Comparison of ENCODE assay signal across 20 mouse cellular contexts in the genomic region with DNA sequence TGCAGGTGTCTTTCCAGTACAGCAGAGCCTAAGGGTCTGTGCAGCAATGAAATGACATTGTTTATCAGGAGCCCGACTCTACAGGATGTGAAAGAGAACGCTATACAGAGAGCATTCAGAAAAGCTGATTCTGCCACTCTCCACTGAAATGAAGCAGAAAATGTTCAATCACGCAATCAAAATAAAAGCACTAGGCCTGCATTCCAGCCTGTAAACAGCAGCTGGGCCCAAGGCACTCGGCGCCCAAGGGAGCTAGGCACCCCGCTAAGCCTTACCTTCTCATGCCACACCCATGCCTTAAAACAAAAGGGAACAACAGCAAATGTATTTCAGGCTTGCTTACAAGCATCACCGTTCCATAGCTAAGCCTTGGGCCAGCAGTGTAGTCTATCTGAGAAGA. TPM values are rescaled to one million over a fixed set of nuclear protein-coding genes. Genes with fewer than 3 reads are reported as not detected.
DNase-seq lines count a peak whose midpoint lies in the region; ATAC-seq lines count a peak whose summit lies in the region.
"Had no signal": no experiment of that assay in that cellular context is flagged by ENCODE, and none has a peak within 500 bp of the region (broad histone marks: within the 10 kb centered on the region; RNA-seq: fewer than 3 reads in every experiment).

No protein-coding gene starts in this region.

- WGBS in midbrain, embryonic 12.5 days = 56% methylated on average over 7 of the region's 7 CpGs
- 57% methylated on average over 7 of the region's 7 CpGs for WGBS in midbrain, embryonic 10.5 days
- 24% methylated on average over 7 of the region's 7 CpGs for WGBS in forebrain, embryonic 15.5 days
- WGBS in hindbrain, embryonic 16.5 days = 40% methylated on average over 7 of the region's 7 CpGs
- WGBS in neural tube, embryonic 15.5 days = 34% methylated on average over 7 of the region's 7 CpGs

- no peak overlapping the region for H3K4me2 ChIP-seq in midbrain, embryonic 12.5 days (replicated peaks)
- H3K4me2 ChIP-seq in forebrain, embryonic 15.5 days (replicated peaks) = peak overlapping the region; percentile 13; the same call in 1 of the 2 replicates
- no peak overlapping the region for H3K4me2 ChIP-seq in hindbrain, embryonic 16.5 days (ENCODE audit: low read length)
- no peak overlapping the region for H3K4me2 ChIP-seq in neural tube, embryonic 15.5 days
- H3K4me2 ChIP-seq: embryonic facial prominence, embryonic 13.5 days; heart, embryonic 15.5 days; liver, embryonic 15.5 days had no signal

- ATAC-seq in midbrain, embryonic 12.5 days (ENCODE audit: low FRiP score, low read depth) = no peak
- ATAC-seq in forebrain, embryonic 15.5 days (replicated peaks) = no peak
- ATAC-seq in hindbrain, embryonic 16.5 days = no peak
- no peak for ATAC-seq in neural tube, embryonic 15.5 days (ENCODE audit: low FRiP score)

- no peaks in the 10 kb centered on the region for H3K36me3 ChIP-seq in midbrain, embryonic 12.5 days
- no peaks in the 10 kb centered on the region for H3K36me3 ChIP-seq in midbrain, embryonic 10.5 days
- H3K36me3 ChIP-seq in forebrain, embryonic 15.5 days = no peaks in the 10 kb centered on the region
- no peaks in the 10 kb centered on the region for H3K36me3 ChIP-seq in hindbrain, embryonic 16.5 days (ENCODE audit: control insufficient read depth, insufficient read depth, low read length)
- H3K36me3 ChIP-seq in neural tube, embryonic 15.5 days = no peaks in the 10 kb centered on the region
- H3K36me3 ChIP-seq: embryonic facial prominence, embryonic 13.5 days; heart, embryonic 15.5 days; liver, embryonic 15.5 days had no signal

- peaks cover 31% of the 10 kb centered on the region for H3K4me1 ChIP-seq in midbrain, embryonic 12.5 days
- peaks cover 25% of the 10 kb centered on the region for H3K4me1 ChIP-seq in midbrain, embryonic 10.5 days
- H3K4me1 ChIP-seq in forebrain, embryonic 15.5 days = peaks cover 51% of the 10 kb centered on the region
- peaks cover 30% of the 10 kb centered on the region for H3K4me1 ChIP-seq in hindbrain, embryonic 16.5 days (ENCODE audit: control insufficient read depth, insufficient read depth, low read depth, low read length)
- H3K4me1 ChIP-seq in neural tube, embryonic 15.5 days = peaks cover 43% of the 10 kb centered on the region

- H3K9ac ChIP-seq in midbrain, embryonic 12.5 days (replicated peaks) = no peak overlapping the region
- H3K9ac ChIP-seq in forebrain, embryonic 15.5 days (replicated peaks) = 0 out of 2 replicates have a peak overlapping the region, but pooled peaks have one; percentile 19
- no peak overlapping the region; the same call in 1 of the 2 replicates for H3K9ac ChIP-seq in hindbrain, embryonic 16.5 days (ENCODE audit: low read depth, low read length)
- H3K9ac ChIP-seq in neural tube, embryonic 15.5 days (replicated peaks) = no peak overlapping the region
- H3K9ac ChIP-seq: embryonic facial prominence, embryonic 13.5 days; heart, embryonic 15.5 days; liver, embryonic 15.5 days had no signal

- H3K27me3 ChIP-seq in midbrain, embryonic 12.5 days = peaks cover 55% of the 10 kb centered on the region
- H3K27me3 ChIP-seq in midbrain, embryonic 10.5 days (ENCODE audit: low read depth, poor library complexity, severe bottlenecking) = peaks cover 65% of the 10 kb centered on the region
- peaks cover 5% of the 10 kb centered on the region for H3K27me3 ChIP-seq in forebrain, embryonic 15.5 days
- peaks cover 11% of the 10 kb centered on the region for H3K27me3 ChIP-seq in hindbrain, embryonic 16.5 days (replicated peaks; ENCODE audit: control insufficient read depth, insufficient read depth, low read length)
- peaks cover 13% of the 10 kb centered on the region for H3K27me3 ChIP-seq in neural tube, embryonic 15.5 days (replicated peaks)

- H3K4me3 ChIP-seq in midbrain, embryonic 12.5 days = no peak overlapping the region
- H3K4me3 ChIP-seq in midbrain, embryonic 10.5 days = no peak overlapping the region
- no peak overlapping the region for H3K4me3 ChIP-seq in forebrain, embryonic 15.5 days
- no peak overlapping the region for H3K4me3 ChIP-seq in hindbrain, embryonic 16.5 days (ENCODE audit: low read length)
- H3K4me3 ChIP-seq in neural tube, embryonic 15.5 days (replicated peaks) = no peak overlapping the region
- H3K4me3 ChIP-seq: embryonic facial prominence, embryonic 13.5 days; heart, adult 2 months; heart, embryonic 15.5 days; liver, embryonic 15.5 days; myocyte had no signal

- H3K9me3 ChIP-seq in midbrain, embryonic 12.5 days = no peaks in the 10 kb centered on the region
- H3K9me3 ChIP-seq in midbrain, embryonic 10.5 days (replicated peaks) = no peaks in the 10 kb centered on the region
- H3K9me3 ChIP-seq in forebrain, embryonic 15.5 days = no peaks in the 10 kb centered on the region
- no peaks in the 10 kb centered on the region for H3K9me3 ChIP-seq in hindbrain, embryonic 16.5 days (ENCODE audit: control insufficient read depth, low read length)
- H3K9me3 ChIP-seq in neural tube, embryonic 15.5 days (replicated peaks) = no peaks in the 10 kb centered on the region
- H3K9me3 ChIP-seq: embryonic facial prominence, embryonic 13.5 days; heart, embryonic 15.5 days; liver, embryonic 15.5 days had no signal

- no peak for DNase-seq in midbrain, embryonic 10.5 days (ENCODE audit: low spot score)
- DNase-seq in layer of hippocampus, adult 8-10 months (ENCODE audit: low spot score in 2 of 2) = no peak
- no peak for DNase-seq in embryo, embryonic 11 days
- DNase-seq in heart, postnatal 4 days = no peak
- DNase-seq: cerebellum, postnatal 10 days; gastrocnemius, postnatal 25 days; heart, adult 2 months; kidney, adult 11 months; layer of hippocampus, postnatal 36 days; right cerebral cortex, adult 18-20 months; thymus, postnatal 14 days had no signal

- peak overlapping the region; percentile 56 for H3K27ac ChIP-seq in midbrain, embryonic 12.5 days (replicated peaks)
- no peak overlapping the region for H3K27ac ChIP-seq in midbrain, embryonic 10.5 days (replicated peaks)
- H3K27ac ChIP-seq in forebrain, embryonic 15.5 days (replicated peaks) = peak overlapping the region; percentile 77
- H3K27ac ChIP-seq in hindbrain, embryonic 16.5 days (ENCODE audit: low read depth, low read length) = peak overlapping the region; percentile 31; the same call in 1 of the 2 replicates
- peak overlapping the region; percentile 30; the same call in 1 of the 2 replicates for H3K27ac ChIP-seq in neural tube, embryonic 15.5 days (replicated peaks)
- H3K27ac ChIP-seq: embryonic facial prominence, embryonic 13.5 days; heart, adult 2 months; heart, embryonic 15.5 days; kidney, postnatal 0 days; liver, embryonic 15.5 days had no signal

RNA-seq across cellular contexts. Expression of a gene that starts 5.3 kb away (rescaled TPM):
- polyA plus RNA-seq in midbrain, embryonic 12.5 days (2016; fragmentation: Nextera tagmentation; extraction: Ambion mirVana) = 13.8 and 17.0 TPM in 2 replicates
- polyA plus RNA-seq in midbrain, embryonic 10.5 days (2016; fragmentation: Nextera tagmentation; extraction: Ambion mirVana) = 2.5 and 9.3 TPM in 2 replicates
- 18.8 and 19.6 TPM in 2 replicates for polyA plus RNA-seq in forebrain, embryonic 15.5 days (2015; fragmentation: Nextera tagmentation; extraction: Ambion mirVana)
- 21.0 and 21.4 TPM in 2 replicates for polyA plus RNA-seq in hindbrain, embryonic 16.5 days (2015; fragmentation: Nextera tagmentation; extraction: Ambion mirVana)
- polyA plus RNA-seq in neural tube, embryonic 15.5 days (2015; fragmentation: Nextera tagmentation; extraction: Ambion mirVana) = 17.4 and 23.5 TPM in 2 replicates
- 10 to 100 TPM in 3 of 4 experiments, 1 to 10 TPM in 1; 9.1 to 11.8 (median 10.3) TPM for total RNA-seq in layer of hippocampus, adult 8-10 months (2022)
- total RNA-seq in heart, postnatal 4 days (2021) = 1 to 10 TPM; 7.8 to 9.4 TPM
- total RNA-seq: gastrocnemius, postnatal 25 days had no signal

RNA-seq across cellular contexts. Expression of a gene that starts 22.5 kb away (rescaled TPM):
- polyA plus RNA-seq in midbrain, embryonic 12.5 days (2016; fragmentation: Nextera tagmentation; extraction: Ambion mirVana) = 705 and 706 TPM in 2 replicates
- 705 and 737 TPM in 2 replicates for polyA plus RNA-seq in midbrain, embryonic 10.5 days (2016; fragmentation: Nextera tagmentation; extraction: Ambion mirVana)
- polyA plus RNA-seq in forebrain, embryonic 15.5 days (2015; fragmentation: Nextera tagmentation; extraction: Ambion mirVana) = 751 and 752 TPM in 2 replicates
- 890 and 1,047 TPM in 2 replicates for polyA plus RNA-seq in hindbrain, embryonic 16.5 days (2015; fragmentation: Nextera tagmentation; extraction: Ambion mirVana)
- 949 and 1,085 TPM in 2 replicates for polyA plus RNA-seq in neural tube, embryonic 15.5 days (2015; fragmentation: Nextera tagmentation; extraction: Ambion mirVana)
- 100 to 1,000 TPM; 345 to 380 (median 364) TPM for total RNA-seq in layer of hippocampus, adult 8-10 months (2022)
- total RNA-seq in heart, postnatal 4 days (2021) = 1,000 to 10,000 TPM; 1,831 to 1,865 TPM

RNA-seq across cellular contexts. Expression of a gene that starts 30.7 kb away (rescaled TPM):
- 48.6 and 49.8 TPM in 2 replicates for polyA plus RNA-seq in midbrain, embryonic 12.5 days (2016; fragmentation: Nextera tagmentation; extraction: Ambion mirVana)
- 17.3 and 26.3 TPM in 2 replicates for polyA plus RNA-seq in midbrain, embryonic 10.5 days (2016; fragmentation: Nextera tagmentation; extraction: Ambion mirVana)
- polyA plus RNA-seq in forebrain, embryonic 15.5 days (2015; fragmentation: Nextera tagmentation; extraction: Ambion mirVana) = 102 and 106 TPM in 2 replicates
- polyA plus RNA-seq in hindbrain, embryonic 16.5 days (2015; fragmentation: Nextera tagmentation; extraction: Ambion mirVana) = 165 and 168 TPM in 2 replicates
- 91.1 and 112 TPM in 2 replicates for polyA plus RNA-seq in neural tube, embryonic 15.5 days (2015; fragmentation: Nextera tagmentation; extraction: Ambion mirVana)
- 100 to 1,000 TPM; 361 to 395 (median 373) TPM for total RNA-seq in layer of hippocampus, adult 8-10 months (2022)
- total RNA-seq in heart, postnatal 4 days (2021) = 10 to 100 TPM; 11.6 to 11.7 TPM

RNA-seq across cellular contexts. Expression of a gene that starts 38.8 kb away (rescaled TPM):
- polyA plus RNA-seq in midbrain, embryonic 12.5 days (2016; fragmentation: Nextera tagmentation; extraction: Ambion mirVana) = 21.0 TPM in 2 replicates
- polyA plus RNA-seq in midbrain, embryonic 10.5 days (2016; fragmentation: Nextera tagmentation; extraction: Ambion mirVana) = 16.8 and 19.4 TPM in 2 replicates
- polyA plus RNA-seq in forebrain, embryonic 15.5 days (2015; fragmentation: Nextera tagmentation; extraction: Ambion mirVana) = 24.1 and 26.2 TPM in 2 replicates
- 23.6 and 24.4 TPM in 2 replicates for polyA plus RNA-seq in hindbrain, embryonic 16.5 days (2015; fragmentation: Nextera tagmentation; extraction: Ambion mirVana)
- 22.3 and 23.8 TPM in 2 replicates for polyA plus RNA-seq in neural tube, embryonic 15.5 days (2015; fragmentation: Nextera tagmentation; extraction: Ambion mirVana)
- 10 to 100 TPM; 16.0 to 23.5 (median 20.0) TPM for total RNA-seq in layer of hippocampus, adult 8-10 months (2022)
- 1 to 10 TPM; 7.9 to 8.8 TPM for total RNA-seq in heart, postnatal 4 days (2021)

RNA-seq across cellular contexts. Expression of a gene that starts 54.0 kb away (rescaled TPM):
- polyA plus RNA-seq in midbrain, embryonic 12.5 days (2016; fragmentation: Nextera tagmentation; extraction: Ambion mirVana) = 65.7 and 67.3 TPM in 2 replicates
- 64.7 and 74.4 TPM in 2 replicates for polyA plus RNA-seq in midbrain, embryonic 10.5 days (2016; fragmentation: Nextera tagmentation; extraction: Ambion mirVana)
- 62.9 and 69.3 TPM in 2 replicates for polyA plus RNA-seq in forebrain, embryonic 15.5 days (2015; fragmentation: Nextera tagmentation; extraction: Ambion mirVana)
- 75.3 and 80.5 TPM in 2 replicates for polyA plus RNA-seq in hindbrain, embryonic 16.5 days (2015; fragmentation: Nextera tagmentation; extraction: Ambion mirVana)
- 75.8 and 81.7 TPM in 2 replicates for polyA plus RNA-seq in neural tube, embryonic 15.5 days (2015; fragmentation: Nextera tagmentation; extraction: Ambion mirVana)
- 10 to 100 TPM; 68.8 to 80.6 (median 77.5) TPM for total RNA-seq in layer of hippocampus, adult 8-10 months (2022)
- 100 to 1,000 TPM; 122 to 125 TPM for total RNA-seq in heart, postnatal 4 days (2021)
